Mouse (Mus musculus) B cell, adult 2 months (primary cell): ENCODE results near the gene Slc2a5.

Experiments used
- DNase-seq, 2 experiments: peaks; one replicate each; pipeline ENCODE4 v3.0.0; 2022

Gene Slc2a5

DNA sequence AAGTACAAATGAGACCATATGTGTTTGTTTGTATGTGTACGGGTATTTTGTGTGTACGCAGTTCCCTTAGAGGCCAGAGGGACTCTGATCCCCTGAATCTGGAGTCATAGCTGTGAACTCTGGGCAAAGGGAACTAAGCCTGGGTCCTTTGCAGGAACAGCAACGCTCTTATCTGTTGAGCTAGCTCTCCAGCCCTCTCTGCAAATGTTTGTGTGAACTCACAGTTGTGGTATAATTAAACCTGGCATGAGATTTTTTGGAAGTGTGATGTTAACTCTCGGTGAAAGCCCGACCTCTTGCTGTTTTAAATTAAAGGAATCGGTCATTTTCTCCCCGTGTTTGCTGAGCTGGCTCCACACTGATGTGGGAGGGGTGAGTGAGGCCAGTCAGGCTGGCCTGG lies 13.4 kb upstream of the Slc2a5 start:
- no peak for DNase-seq

DNA sequence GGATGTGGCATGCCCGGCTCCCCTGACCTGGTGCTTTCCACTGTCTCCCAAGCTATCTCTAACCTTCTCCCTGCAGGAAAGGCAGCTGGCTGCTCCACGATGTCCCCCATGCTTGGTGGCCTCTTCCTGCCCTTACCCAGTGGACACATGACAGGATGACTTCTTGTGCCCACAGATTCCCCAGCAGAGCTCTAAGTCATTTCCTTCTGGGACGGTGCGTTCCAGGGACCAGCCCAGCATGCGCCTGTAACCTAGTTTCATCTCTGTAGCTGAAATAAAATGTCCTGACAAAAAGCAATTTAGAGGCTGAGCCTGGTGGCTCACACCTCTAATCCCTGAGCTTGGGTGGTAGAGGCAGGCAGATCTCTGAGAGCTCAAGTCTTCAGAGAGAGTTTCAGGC lies 12.4 kb upstream of the Slc2a5 start:
- no peak for DNase-seq

DNA sequence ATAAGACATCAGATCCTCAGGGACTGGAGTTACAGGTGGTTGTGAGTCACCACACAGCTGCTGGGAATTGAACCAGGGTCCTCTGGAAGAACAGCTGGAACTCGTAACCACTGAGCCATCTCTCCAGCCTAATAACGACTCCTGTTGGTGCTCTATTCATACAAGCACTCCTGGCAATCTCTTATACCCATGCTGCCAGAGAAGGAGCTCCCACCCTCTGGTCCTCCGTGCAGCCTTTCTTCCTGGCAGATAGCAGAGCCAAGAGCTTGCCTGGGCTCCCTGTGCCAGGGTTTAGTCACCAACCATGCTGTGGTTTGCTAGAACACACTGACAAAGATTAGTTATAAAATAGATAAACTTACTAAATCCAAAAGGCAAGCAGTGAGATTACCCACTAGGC lies 9.4 kb upstream of the Slc2a5 start:
- DNase-seq = no peak

DNA sequence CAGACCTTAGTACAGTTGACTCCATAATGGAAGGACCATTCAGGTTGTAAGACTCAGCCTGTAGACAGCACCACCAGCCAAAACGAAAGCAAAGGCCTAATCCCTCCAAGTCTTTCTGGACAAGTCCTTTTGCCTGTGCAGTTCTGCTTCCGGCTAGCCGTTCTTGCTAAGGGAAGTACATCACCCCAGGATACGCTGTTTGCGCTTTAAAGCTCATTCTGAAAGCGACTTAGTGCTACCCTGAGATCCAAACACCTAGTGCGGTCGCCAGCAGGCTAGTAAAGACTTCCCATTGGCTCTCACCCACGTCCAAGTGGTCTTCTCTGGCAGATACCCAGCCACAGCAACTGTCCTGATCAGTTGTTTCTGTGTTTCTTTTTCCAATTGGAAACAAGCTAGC lies 8.7 kb upstream of the Slc2a5 start:
- DNase-seq = no peak

DNA sequence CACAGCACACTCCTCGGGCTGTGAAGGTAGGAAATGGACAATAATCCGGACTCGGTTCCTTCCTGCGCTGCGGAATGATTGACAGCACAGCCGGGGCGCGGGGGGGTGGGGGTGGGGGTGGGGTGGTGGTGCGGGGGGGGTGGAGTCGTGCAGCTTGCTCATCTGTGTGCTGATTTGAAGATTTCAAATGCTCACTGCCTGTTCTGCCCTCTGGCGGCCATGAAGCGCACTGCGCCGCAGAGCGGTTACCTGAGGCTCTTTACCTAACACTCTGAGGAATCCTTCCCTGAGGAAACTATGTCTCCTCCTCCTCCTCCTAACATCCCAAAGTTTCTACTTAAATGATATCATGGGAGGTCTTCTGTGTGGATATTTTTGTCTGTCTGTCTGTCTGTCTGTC lies 6.2 kb upstream of the Slc2a5 start:
- peak; percentile 79 to 80 for DNase-seq

DNA sequence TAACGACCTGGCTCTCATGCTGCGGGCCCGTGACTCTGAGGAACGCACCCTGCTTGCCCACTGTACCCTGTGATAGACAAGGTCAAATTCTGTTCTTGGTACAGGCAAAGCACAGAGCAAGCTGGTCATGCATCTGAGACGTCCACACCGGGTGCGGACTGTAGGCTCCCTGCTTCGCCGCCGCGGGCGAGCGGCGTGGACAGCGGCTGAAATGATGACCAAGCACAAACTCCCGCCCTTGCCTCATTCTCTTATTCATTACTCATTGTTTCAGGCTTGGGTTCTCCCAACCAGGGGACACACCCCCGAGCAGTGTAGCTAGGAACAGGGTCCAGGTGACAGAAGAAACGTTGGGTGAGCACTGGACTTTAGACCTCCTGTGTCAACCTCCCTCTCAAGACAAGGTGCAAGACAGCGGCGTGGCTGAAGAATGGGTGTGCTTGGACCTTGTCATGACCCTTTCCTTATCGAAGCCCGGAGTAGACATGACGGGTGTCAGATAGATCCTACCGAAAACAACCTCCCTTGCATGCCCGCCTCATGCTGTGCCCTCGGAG lies 4.5 kb upstream of the Slc2a5 start:
- DNase-seq = no peak

DNA sequence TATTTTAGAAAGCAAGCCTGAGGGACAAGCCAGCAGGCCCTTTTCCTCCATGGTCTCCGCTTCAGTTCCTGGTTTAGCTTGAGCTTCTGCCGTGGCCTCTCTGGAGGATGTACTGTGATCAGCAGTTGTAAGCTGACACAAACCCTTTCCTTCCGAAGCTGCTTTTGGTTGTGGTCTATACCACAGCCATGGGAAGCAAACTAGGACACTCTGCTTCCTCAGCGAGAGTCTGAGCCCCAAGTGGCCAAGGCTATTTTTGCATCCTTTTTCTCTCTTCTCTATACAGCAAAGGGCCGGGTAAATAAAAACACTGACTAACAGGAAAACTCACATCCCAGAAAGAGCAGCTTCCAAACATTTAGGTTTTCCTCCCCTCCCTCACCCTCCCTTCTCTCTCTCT lies 1.8 kb upstream of the Slc2a5 start:
- DNase-seq = no peak

DNA sequence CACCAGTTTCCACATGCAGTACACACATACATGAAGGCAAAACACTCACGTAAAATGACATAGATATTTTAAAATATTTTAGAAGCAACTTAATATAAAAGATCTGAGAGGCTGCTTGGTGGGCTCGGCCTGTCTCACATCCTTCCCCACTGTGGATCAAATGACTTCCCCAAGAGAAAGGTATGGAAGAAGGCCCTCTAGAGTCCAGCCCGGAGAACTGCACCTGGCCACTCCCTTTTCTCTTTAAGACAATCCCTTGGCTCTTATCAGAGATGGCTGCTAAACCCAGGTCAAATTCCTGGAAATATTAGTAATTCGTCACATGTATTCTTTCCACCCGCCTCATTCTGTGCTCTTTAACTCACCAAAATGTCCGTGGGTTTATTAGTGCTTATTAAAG lies 920 bp upstream of the Slc2a5 start:
- peak in 1 of 2 experiments; percentile 14 for DNase-seq

DNA sequence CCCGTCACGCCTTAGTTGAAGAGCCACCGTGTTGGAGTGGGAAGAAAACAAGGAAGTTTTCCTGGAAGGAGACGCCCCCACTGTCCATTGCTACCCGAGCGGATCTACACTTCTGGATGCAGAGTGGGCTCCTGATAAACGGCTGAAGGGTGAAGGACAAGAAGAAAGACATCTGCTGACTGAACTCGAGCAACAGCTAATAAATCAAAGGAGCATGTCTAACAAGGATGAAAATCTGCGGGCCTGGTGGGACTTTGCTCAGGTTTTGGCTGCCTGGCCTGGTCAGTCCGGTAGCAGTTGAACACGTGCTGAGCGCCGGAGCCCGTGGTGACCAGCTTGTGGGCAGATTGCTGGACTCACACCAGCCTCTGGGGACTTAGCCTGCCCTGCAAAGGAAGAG lies 557 bp downstream of the Slc2a5 start:
- no peak for DNase-seq

DNA sequence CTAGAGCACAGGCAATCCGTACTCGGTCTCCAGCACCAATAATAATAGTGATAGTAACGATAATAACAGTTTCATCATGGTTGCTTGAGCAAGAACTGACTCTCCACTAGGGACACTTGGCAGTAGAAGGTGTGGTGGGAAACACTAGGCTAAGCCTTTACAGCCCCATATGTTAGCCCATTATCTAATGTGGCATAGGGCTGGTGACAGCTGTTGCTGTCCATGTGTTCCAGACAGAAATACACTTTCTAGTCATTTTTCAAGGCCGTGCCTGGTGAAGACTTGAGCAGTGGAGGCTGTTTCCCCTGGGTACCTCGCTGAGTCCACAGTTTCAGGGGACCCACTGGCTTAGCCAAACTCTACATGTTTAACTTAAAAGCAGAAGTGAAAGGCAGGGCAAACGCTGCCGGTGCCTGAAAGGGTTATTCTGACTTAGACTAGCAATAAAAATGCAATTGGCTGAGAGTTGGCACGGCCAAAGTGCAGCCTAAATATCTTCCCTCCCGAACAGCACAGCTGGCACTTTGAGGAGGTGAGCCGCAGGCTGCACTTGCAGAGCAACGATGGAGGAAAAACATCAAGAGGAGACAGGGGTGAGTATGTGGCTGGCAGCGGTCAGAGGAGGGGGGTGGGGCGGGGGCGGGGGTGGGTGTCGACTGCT lies 1.2 kb downstream of the Slc2a5 start:
- peak; percentile 63 to 65 for DNase-seq

DNA sequence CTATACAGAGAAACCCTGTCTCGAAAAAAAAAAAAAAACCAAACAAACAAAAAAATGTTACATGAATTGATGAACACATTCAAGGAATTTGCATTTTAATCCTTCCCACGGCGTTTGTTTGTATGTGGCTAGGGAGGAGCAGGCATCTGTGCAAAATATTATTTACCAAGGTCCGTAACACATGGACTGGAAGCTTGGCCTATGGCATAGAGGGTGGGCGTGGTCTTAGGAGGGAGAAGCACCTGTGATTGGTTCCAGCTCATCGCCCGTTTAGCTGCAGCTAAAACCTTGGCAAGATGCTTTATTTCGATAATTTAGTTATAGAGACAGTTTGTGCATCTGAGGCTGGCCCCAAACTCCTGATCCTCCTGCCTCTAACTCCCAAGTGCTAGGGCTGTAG lies 2.3 kb downstream of the Slc2a5 start:
- DNase-seq = no peak

DNA sequence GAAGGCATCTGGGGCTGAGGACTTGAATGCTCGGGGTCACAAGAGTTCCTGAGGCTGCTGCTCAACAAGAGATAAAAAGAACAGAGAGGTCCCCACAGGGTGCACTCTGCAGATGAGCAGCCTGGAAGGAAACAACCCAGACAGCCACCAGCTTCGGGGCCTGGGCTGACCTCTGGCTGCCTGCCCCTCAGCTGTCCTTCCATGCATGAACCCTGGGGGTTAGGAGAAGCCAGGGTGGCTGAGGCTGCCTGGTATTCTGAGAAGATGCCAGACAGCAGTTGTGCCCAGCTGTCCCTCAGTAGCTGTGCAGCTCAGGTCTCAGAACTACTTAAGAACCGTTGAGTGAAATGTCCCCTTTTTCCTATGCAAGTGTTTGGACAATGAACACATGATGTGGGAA lies 3.4 kb downstream of the Slc2a5 start:
- DNase-seq = no peak

DNA sequence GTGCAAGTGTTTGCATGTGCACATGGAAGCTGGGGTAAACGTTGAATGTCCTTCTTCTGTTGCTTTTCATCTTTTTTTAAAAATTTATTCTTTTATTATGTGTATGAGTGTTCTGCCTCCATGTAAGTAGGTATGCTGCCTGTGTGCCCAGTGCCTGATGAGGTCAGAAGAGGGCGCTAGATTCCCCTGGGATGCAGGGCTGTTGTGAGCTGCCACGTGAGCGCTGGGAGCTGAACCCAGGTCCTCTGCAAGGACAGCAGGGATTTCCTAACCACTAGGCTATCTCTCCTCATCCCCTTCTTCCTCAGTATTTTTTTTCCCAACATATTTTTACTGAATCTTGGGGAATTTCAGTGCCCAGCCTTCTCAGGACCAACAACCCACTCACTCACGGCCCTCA lies 7.3 kb downstream of the Slc2a5 start:
- no peak for DNase-seq

DNA sequence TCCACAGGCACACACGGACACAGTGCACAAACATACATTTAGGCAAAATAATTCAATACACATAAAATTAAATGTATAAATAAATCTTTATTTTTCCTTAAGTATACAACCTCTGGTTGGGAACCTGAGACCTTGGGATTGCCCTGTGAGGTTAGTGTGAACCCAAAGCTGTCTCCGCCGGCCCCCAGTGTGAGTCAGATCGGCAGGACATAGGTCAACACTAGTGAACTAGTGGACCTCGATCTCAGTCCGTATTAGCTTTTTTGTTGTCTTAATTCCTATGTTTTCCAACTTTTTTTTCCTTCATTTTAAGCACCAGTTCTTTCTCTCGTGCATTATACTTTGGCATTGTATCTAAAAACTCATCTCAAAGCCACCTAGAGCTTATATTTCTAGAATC lies 8.8 kb downstream of the Slc2a5 start:
- DNase-seq = no peak

DNA sequence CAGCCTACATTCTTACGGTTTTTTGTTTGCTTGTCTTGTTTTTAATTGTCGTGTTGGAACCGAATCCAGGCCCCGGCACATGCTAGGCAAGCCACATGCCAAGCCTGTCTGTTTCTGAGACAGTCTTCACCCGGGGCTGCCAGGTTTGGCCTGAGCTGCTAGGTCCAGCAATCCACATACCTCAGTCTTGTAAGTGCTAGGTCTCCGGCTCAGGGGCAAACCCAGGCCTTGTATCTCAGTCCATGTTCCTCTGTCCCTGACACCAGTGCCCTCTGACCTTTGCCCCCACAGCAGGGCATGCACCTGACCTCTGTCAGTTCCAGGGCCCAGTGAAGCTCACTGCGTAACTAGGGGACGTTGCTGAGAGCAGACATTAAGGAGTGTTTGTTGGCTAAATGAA lies 9.5 kb downstream of the Slc2a5 start:
- no peak for DNase-seq

DNA sequence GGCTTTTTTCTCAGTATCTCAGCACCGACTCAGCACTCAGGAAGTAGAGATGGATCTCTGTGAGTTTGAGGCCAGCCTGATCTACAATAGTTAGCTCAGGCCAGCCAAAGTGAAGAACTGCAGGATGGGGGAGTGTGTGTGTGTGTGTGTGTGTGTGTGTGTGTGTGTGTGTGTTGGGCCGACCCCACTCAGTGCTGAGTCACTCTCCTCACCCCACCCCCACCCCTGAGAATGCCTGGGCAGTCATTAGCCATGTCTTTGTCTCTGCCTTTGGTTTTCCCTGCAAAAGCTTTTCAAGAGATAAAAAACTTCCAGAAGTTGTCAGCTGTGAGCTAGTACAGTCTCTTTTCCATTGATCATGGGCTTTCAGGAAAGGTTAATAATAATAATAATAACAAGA lies 11.6 kb downstream of the Slc2a5 start:
- no peak for DNase-seq

DNA sequence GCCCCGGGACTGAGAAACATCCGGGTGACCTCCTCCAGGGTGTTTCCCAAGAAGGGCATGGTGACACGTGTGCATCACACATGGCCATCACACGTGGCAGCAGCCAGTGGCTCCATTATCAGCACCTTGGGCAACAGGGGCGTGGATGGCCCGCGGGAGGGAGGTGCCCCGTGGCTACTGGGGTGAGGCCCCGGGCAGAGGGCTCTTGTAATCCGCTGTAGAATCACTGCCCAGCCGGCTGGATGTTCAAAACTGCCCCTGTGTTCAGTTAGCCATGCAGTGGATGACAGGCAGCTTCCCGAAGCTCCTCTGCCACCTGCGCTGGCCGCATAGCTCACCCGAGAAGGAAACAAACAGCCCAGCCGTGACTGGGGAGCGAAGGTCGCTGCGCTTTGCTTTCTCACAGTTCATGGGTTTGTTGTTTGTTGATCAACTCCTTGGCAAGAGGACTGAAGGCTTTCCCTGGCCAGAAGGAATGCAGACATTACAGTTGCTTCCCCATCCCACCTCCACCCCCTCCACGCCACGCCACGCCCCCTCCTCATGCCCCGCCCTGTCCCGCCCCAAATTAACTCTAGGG lies 13.7 kb downstream of the Slc2a5 start:
- peak; percentile 22 to 24 for DNase-seq

DNA sequence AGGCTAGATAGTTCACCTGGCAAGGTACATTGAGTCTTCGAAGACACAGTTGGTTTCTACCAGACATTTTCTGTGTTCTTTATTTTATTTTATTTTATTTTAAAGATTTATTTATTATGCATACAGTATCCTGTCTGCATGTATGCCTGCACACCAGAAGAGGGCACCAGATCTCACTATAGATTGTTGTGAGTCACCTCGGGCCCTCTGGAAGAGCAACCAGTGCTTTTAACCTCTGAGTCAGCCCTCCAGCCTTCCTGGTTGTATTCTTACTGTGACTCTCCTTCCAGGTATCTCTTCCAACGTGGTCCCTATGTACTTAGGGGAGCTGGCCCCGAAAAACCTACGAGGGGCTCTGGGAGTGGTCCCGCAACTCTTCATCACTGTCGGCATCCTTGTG lies 16.2 kb downstream of the Slc2a5 start:
- no peak for DNase-seq

DNA sequence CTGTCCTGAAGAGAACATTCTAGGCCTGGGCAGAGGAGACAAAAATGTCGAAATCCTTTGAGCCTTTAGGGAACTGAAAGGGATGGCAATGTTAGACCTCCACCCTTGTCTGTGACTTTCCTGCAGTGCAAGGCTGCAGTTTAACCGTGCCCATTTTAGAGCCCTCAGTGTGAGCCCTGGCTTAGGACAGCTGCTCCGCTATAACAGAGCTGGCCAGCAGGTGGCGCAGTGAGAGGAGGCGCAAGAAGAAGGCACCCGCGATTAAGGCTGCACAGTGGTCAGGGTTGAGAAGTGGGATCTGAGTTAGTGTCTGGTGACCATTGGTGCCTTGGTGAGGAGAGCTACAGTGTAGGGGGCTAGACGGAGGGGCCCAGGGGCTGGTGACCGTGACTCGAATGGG lies 17.6 kb downstream of the Slc2a5 start:
- DNase-seq = peak; percentile 82 to 83

DNA sequence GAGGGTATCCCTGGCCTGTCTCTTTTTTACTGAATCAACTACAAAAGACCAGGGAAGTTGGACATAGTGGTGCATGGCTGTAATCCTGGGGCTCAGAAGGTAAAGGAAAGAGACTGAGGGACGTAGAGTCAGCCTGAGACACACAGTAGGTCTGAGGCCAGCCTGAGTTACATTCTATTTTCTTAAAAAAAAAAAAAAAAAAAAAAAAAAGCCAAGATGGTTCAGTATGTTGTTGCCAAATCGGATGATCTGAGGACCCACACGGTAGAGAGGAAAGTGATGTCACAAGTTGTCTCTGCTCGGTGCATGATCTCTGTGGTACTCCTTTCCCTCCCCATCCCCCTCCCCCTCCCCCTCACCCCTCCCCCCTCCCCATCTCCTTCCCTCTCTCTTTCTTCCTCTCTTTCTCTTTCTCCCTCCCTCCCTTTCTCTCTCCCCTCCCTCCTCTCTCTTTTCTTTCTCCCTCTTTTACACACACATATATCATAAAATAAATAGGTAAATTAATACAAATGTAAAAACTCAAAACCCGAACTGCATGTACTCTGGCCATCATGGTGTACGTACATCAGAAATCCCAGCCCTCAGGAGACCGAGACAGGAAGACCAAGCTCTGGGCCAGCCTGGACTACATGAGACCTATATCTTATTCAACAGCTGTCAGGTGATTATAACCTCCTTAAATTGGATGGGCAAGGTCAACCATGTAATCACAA lies 18.4 kb downstream of the Slc2a5 start:
- DNase-seq = no peak

DNA sequence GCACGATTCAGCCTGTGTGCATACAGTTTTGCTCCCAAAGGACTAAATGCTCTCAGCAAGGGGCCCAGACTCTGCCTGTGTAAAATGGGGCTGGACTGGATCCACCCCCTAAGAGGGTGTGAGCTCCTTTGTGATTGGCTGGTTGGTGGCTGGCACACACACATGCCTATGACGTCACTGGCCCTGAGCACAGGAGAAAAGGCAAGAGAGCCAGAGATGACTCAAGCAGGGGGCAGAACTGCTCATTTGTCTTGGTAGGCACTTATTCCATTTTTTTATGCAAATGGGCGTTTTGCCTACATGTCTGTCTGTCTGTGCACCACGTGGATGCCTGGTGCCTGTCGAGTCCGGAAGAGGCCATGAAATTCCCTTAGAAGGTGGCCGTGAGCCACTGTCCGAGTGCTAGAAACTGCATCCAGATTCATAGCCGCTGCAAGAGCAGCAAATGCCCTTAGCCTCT lies 19.0 kb downstream of the Slc2a5 start:
- DNase-seq = peak; percentile 51 to 58

DNA sequence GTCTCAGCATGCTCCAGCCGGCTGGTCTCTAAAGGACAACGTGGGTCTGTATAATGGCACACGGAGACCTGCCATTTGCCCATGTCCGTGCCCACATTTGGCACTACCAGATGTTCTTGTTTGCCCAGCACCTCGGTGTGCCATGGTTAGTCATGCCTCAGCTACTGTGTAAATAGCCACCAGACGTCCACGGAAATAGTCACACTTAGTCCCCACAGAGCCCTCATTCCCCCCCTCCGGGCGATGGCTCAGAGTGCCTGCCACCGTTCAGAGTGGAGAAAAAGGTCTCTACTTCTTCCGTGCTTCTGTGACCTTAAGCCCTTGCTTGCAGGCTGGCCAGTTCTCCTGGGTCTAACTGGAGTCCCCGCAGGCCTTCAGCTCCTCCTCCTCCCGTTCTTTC lies 20.0 kb downstream of the Slc2a5 start:
- DNase-seq = no peak

DNA sequence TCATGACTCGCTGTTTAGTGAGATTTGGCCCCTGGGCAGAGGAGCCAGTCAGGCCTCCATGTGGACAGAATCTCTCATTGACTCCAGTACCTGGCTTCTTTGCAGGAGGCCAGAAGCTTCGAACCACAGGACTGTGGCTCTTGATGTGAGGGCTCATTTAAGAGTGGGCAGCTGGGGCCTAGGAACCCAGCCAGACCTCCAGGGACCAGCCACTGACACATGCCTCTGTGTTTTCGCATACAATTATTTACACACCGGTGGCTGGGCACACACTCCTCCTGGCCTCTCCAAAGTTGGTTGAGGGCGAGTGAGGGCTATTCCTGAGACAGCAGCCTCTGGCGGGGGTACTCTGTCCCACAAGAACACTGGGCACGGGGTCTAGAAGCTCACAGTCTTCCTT lies 21.3 kb downstream of the Slc2a5 start:
- no peak for DNase-seq

DNA sequence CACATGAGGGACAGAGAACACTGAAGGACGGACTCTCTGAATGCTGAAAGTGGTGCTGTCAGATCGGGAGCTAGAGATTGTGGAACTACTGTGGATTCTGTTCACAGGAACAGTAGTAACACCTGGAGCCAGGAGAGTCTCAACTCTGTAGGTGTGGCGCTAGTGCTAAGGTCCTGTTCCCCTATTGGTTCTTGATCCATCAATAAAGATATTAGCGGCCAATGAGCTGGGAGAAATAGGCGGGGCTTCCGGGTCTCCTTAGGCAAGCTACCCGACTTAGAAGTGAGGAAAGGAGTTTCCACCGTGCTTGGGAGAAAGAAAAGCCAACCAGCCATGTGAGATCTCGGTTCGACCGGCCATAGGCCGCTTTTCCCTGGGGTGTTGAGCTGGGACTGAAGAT lies 25.2 kb downstream of the Slc2a5 start:
- no peak for DNase-seq
